Mouse (Mus musculus) c-Kit-positive CD71-positive TER-119-positive erythroid progenitor cells, embryonic 14.5 days (primary cell): ENCODE measurements around the gene Gatd1.
"Not testable (repeated sequence)": the region's sequence is repeated elsewhere in the genome, so short reads cannot be mapped to it uniquely, and the experiment has no call there.

ENCODE experiments used
- DNase-seq: peaks from one replicate; pipeline ENCODE4 v3.0.0-alpha.2; 2013; ENCODE audit warnings: low spot score

Gatd1 gene

GRCm38 (mm10) chr7:141413809-141414584 is at the start of gene Gatd1:
Gatd1 (minus strand) TSS chr7:141414136.
- DNase-seq = peak; percentile 100

- DNase-seq = no peak
Measured at GRCm38 (mm10) chr7:141462333-141462821, 48.4 kb upstream of the Gatd1 start.

- DNase-seq = no peak
Measured at GRCm38 (mm10) chr7:141461521-141462332, 47.8 kb upstream of the Gatd1 start.

- DNase-seq = no peak
Measured at GRCm38 (mm10) chr7:141460391-141461113, 46.6 kb upstream of the Gatd1 start, which contains the start of gene Cracr2b. Cracr2b (plus strand) TSS chr7:141461094.

- no peak for DNase-seq
Measured at GRCm38 (mm10) chr7:141460001-141460390, 46.1 kb upstream of the Gatd1 start.

- DNase-seq = no peak
Measured at GRCm38 (mm10) chr7:141459301-141459711, 45.4 kb upstream of the Gatd1 start.

GRCm38 (mm10) chr7:141458661-141459060 is 44.7 kb upstream of the Gatd1 start:
- no peak for DNase-seq

- DNase-seq = no peak
Measured at GRCm38 (mm10) chr7:141457986-141458660, 44.2 kb upstream of the Gatd1 start.

GRCm38 (mm10) chr7:141457236-141457635 is 43.3 kb upstream of the Gatd1 start:
- DNase-seq = no peak

- DNase-seq = no peak
Measured at GRCm38 (mm10) chr7:141456739-141457138, 42.8 kb upstream of the Gatd1 start.

GRCm38 (mm10) chr7:141455610-141456314 is 41.8 kb upstream of the Gatd1 start:
- DNase-seq = no peak

GRCm38 (mm10) chr7:141454967-141455551 is 41.1 kb upstream of the Gatd1 start, which contains the start of gene Pnpla2:
Pnpla2 (plus strand) TSS chr7:141455198.
- peak; percentile 90 for DNase-seq

- DNase-seq = no peak
Measured at GRCm38 (mm10) chr7:141453636-141454035, 39.7 kb upstream of the Gatd1 start.

GRCm38 (mm10) chr7:141451928-141452327 is 38.0 kb upstream of the Gatd1 start:
- no peak for DNase-seq

- peak; percentile 90 for DNase-seq
Measured at GRCm38 (mm10) chr7:141447110-141447991, 33.4 kb upstream of the Gatd1 start, which contains the start of gene Rplp2. Rplp2 (plus strand) TSS chr7:141447370.

- not testable (repeated sequence) for DNase-seq
Measured at GRCm38 (mm10) chr7:141446374-141446773, 32.4 kb upstream of the Gatd1 start.

- DNase-seq = peak; percentile 80
Measured at GRCm38 (mm10) chr7:141443828-141444237, 29.9 kb upstream of the Gatd1 start, which contains the start of gene Pidd1. Pidd1 (minus strand) TSS chr7:141444025.

- DNase-seq = peak; percentile 64
Measured at GRCm38 (mm10) chr7:141443081-141443821, 29.3 kb upstream of the Gatd1 start.
